Mouse (Mus musculus): ENCODE results near the gene Klhl29.

Gene Klhl29

GRCm38 (mm10) chr12:5111343-5111742 lies 264.1 kb downstream of the Klhl29 start:
- DNase-seq: no peak

DNA sequence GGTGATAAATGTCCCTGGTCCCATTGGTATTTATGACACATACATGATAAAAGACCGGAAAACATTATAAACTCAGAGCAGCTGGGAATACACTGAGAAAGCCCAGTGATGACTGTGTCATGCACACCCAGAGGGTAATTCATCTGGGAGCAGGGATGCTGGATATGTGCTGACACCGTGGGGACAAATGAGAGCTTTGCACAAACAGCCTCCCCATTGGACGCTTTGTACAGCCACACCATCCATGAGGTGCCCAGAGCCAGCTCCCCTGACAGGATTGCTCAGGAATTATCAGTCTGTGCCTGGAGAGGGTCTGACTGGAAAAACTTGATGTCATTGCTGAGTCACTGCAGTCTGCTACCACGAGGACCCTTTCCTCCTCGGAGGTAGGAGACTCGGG lies 266.9 kb downstream of the Klhl29 start:
- DNase-seq: no peak

DNA sequence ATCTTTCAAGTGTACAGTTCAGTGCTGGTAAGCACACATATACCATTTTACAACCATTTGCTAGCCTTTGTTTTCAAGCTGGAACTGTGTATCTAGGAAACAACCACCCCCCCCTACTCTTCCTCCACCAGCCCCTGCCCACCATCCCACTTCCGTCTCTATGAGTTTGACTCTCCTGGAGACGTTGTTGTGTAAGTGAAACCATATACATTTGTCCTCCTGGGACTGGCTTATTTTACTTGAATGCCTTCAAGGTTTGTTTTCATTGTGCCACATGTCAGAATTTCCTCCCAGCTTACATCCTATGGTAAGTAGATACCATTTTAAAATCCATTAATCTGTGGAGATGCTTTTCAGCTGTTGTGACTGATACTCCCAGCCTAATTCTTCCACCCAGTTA lies 267.7 kb downstream of the Klhl29 start:
- no peak for DNase-seq

DNA sequence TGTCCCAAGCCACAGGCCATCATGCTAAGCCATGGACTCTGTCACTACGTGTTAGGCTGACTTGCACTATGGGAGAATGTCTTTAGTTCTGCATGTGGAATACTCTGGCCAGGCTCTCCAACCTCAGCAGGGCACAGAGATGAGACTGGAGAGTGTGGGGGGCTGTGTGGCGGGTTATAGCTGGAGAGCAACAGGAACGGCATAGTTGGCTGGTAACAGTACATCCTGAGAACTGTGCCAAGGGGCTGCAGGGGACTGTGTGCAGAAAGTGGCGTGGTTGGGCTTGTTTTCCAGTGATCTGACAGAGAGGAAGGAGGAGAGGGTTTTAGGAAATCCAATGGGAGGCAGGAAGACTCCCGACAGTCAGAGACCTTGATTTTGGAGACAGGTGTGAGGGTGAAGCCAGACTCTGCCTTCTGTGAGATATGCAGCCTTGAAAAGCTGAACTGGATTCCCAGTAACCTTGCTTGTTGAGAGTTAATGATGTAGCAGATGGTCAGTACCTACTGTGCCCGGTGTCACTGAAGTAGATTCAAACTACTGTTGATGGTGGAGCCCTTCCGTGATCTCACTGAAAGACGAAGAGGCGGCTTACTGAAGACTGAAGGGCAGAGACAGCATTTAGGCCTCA lies 270.9 kb downstream of the Klhl29 start:
- DNase-seq: peak; percentile 53

GRCm38 (mm10) chr12:5101411-5102024 lies 274.0 kb downstream of the Klhl29 start:
- DNase-seq: no peak

GRCm38 (mm10) chr12:5099572-5099971 lies 275.9 kb downstream of the Klhl29 start:
- no peak for DNase-seq

DNA sequence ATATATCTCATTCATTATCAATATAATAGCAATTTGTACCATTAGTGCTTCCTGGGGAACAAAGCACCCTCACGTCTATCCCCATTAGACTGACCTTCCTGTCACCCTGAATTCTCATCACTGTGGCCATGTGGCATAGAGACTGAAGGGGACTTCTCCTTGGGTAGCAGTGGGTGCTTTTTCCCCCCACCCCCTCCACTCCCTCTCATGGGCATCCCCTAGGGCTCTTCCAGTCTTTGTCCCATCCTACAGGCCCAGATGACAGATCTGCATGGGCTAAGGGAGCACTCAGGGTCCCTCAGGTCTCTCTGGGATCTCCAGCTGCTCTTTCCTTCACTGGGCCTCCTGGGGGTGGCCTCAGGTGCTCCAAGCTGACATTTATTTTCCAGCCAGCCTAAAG lies 286.8 kb downstream of the Klhl29 start:
- no peak for DNase-seq

DNA sequence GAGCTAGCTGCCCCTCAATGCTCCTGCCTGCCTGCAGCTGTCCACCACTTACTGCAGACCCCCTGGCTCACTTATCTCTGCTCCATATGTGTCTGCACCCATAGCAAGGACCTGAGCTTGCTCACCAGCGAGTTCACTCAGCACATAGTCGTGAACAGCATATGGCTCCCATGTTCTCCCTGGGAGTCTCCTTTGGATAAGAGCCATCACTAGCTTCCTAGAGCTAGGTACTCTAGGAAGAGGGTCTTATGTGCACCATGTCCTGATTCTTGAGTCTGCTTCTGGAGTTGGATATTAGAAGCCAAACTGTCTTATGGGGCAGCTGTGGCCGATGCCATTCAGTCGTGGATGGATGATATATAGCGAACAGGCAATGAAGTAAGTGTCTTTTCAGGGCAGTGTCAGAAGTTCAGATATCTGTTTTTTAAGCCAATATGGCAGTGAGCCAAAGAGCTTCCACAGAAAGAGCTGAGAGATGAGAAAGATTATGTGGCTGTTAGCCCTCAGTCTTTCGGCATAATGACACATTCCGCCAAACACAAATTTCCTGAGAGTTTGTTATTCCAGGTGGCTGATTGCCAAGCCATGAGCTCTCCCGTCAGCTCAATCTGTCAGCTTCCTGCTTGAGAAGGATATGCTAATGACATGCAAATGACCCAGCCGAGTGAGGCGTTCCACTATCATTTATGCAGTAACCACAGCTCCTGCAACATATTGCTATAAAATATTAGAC lies 287.5 kb downstream of the Klhl29 start:
- DNase-seq: peak; percentile 79

GRCm38 (mm10) chr12:5084714-5085113 lies 290.8 kb downstream of the Klhl29 start:
- DNase-seq: no peak

DNA sequence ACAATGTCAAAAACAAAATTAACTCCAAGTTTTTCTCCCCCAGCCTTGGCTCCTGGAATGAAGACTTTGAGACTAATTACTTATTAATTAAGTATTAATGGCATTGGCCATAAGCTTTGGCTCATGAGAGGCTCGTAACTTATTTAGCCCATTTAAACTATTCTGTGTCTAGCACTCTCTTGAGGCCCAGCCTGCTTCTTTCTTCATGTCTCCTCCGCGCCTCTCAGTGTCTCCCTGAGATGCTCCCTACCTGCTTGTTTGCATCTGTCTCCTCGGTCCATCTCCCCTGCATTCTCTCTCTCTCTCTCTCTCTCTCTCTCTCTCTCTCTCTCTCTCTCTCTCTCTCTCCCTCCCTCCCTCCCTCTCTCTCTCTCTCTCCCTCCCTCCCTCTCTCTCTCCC lies 294.0 kb downstream of the Klhl29 start:
- no peak for DNase-seq

DNA sequence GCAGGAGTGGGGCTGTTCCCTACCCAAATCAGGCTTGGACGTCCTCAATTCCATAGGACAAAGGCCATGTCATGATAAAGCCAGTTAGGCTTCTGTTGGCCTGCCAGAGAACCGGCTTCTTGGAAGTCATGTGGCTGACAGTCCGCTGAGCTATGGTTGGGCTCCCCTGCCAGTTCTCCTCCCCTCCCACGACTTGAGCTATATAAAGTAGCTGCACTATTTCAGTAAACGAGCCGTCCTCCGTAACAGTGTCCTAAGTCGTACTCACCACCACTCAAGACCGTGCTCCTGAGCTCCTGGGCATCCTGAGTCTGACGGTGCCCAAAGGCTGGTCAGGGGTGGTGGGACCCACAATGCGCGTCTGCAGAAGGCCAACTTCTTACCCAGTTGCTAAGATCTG lies 302.3 kb downstream of the Klhl29 start:
- no peak for DNase-seq

- no peak for DNase-seq
Observed at GRCm38 (mm10) chr12:5070131-5070530, 305.4 kb downstream of the Klhl29 start.

DNA sequence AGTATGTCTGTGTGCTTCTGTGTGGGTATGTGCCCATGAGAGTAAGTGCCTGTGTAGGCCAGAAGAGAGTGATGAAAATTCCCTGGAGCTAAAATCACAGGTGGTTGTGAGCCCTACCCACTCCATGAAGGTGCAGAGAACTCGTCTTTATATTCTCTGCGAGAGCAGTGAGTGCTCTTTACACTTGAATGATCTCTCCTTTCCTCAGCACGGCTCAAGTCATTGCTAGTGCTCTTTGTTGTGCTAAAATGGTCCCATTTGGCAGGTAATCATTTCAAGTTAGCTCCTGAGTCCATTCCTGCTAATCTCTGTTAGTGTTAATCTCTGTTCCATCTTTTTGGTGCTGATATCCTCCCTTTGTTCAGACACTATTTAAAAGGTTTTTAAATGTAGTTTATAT lies 307.9 kb downstream of the Klhl29 start:
- no peak for DNase-seq

- DNase-seq: no peak
Observed at GRCm38 (mm10) chr12:5048104-5048503, 327.4 kb downstream of the Klhl29 start.

DNA sequence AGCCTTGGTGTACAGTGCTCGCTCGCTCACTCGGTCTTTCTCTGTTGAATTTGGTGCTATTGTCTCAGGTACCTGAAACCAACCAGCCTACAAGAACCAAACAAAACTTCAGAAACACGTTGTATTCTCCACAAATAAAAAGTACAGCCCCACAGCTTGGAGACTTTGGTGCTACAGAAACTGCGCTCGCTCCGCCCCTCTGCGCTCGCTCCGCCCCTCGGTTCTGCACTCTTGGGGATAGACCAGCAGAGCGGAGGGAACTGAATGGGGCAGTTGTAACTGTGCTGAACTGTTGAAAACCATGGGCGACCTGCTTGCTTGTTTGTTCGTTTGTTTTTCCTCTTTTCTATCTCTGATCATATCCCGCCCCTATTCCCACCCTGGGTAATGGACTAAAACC lies 331.3 kb downstream of the Klhl29 start:
- DNase-seq: no peak

- no peak for DNase-seq
Observed at GRCm38 (mm10) chr12:5038008-5038407, 337.5 kb downstream of the Klhl29 start.

DNA sequence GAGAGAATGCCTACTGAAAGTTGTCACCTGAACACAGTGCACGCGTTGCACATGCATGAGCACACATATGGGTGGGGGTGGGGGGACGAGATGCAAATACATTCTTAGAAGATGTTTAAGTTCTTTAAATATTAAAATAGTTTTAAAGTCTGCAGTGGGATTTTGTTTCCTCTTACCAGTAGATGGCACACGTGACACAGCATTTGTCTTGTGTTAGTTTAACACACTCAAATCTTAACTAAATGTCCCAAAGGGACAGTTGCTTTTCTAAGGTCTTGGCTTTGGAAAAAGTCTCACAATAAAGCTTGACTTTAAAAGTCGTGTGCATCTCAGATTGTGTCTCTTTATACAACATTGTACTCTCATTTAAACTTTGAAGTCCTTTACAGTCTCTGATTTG lies 346.4 kb downstream of the Klhl29 start:
- DNase-seq: no peak
